Mouse (Mus musculus) kidney, adult 18-20 months (tissue): Measurements from ENCODE around the gene Ccl9.
A peak's percentile ranks its signal among the peaks of the same experiment; 100 is the strongest.

Experiments used
- DNase-seq: peaks from one replicate; pipeline ENCODE4 v3.0.0; 2021

Gene Ccl9

GRCm38 (mm10) chr11:83578186-83578760 is at the start of gene Ccl9:
Gene Ccl9, minus strand, starts transcription at chr11:83578636.
- DNase-seq = no peak

DNA sequence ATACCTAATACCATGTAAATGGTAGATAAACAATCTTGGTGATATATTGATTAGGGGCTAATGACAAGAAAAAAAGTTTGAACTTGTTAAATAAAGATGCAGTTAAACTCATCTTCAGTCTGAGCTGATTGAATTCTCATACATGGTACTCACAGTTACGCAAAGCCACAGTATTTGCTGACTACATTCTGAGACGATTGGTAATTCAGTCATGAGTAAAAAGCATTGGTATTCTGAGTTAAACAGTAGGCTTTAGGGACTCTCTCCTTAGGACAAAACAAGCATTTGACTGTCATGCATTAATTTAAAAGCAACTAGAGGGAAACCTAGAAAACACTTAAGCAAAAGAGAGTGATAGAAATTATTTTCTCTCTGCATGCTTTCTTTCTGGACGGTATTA is 45.1 kb upstream of the Ccl9 start:
- no peak for DNase-seq

DNA sequence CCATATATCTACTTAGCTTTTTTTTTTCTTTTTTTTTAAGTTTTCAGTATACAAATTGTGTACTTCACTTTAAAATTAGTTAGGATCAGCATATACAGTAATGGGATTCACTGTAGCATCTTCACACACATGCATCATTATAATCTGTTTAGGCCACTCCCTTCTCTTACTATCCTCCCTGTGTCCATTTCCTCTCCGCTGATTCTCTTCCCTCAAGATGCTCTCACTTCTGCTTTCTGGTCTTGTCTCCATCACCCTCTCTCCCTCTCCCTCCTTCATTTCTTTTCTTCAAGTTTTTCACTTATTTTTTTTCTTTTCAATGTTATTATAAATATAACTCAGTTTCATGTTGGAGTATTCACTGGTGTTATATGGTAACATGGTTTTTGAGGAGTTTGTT is 40.6 kb upstream of the Ccl9 start:
- DNase-seq = no peak

GRCm38 (mm10) chr11:83618238-83618637 is 39.8 kb upstream of the Ccl9 start:
- no peak for DNase-seq

GRCm38 (mm10) chr11:83616586-83616985 is 38.1 kb upstream of the Ccl9 start:
- no peak for DNase-seq

DNA sequence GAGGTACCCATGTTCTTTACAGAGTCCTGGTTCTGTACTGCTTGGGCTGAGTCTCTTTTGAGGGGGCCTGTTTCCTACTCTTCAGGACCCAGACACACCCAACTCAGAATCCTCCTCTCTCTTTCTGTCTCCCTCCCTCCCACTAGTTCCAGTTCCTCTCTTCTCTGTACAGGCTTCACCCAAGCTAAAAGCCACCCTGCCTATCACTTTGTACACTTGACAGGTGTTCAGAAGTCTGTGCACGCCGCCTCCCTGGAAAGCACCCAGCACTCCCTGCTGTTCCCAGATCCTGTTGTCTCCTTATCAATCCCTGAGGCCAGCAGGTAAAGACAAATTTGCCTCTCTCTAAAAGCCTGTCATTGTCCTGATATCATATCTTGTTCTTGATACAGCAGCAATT is 32.5 kb upstream of the Ccl9 start:
- DNase-seq = no peak

GRCm38 (mm10) chr11:83606396-83606795 is 28.0 kb upstream of the Ccl9 start:
- no peak for DNase-seq

DNA sequence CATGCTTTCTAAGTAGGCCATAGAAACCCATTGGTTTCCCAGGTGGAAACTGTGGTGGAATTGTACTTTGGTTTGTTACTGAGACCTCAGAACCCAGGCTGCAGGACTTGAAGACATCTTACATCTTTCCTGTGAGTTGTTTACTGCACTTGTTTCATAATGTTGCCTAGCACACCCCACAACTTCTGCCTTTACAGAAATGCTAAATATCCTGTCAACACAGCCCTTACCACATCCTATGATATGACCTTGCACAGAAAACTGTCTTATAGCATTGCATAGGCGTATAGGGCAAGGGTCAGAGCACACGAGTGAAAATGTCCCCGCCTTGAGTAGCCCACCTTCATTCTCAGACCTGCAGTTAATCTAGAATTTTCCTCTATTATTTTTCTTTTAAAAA is 27.1 kb upstream of the Ccl9 start:
- DNase-seq = no peak

GRCm38 (mm10) chr11:83604698-83605097 is 26.3 kb upstream of the Ccl9 start:
- no peak for DNase-seq

DNA sequence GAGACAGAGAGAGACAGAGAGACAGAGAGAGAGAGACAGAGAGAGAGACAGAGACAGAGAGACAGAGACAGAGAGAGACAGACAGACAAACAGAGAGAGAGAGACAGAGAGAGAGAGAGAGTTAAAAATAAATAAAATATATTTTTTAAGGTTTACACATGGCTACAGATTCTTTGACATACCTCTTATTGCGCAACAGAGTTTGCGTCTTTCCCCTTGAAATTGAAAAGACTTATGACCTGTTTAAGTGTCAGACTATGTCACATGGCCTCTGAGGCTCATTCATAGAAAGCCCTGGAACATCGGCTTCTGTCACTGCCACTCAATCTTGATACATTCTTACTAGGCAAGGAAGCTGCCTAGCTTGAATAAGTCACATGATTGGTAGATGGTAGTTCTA is 25.0 kb upstream of the Ccl9 start:
- no peak for DNase-seq

- no peak for DNase-seq
Observed at GRCm38 (mm10) chr11:83600576-83600975, 22.1 kb upstream of the Ccl9 start.

DNA sequence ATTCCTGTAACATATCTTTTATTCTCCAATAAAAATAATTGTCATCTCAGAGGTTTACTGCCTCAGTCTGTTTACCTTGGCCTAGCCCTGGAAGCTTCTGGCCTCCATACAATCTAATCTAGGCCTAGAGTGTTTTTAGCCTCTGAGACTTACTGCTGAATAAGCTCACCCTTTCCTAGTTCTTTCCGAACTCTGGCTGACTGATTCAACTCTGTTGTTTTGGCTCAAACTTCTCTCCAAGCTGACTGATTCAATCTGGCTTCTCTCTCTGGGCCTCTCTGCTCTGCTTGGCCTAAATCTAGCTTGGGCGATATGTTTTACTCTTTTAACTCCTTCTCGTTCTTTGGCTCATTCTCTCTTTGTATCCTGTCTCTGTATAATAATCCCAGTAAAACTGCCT is 20.6 kb upstream of the Ccl9 start:
- DNase-seq = no peak

DNA sequence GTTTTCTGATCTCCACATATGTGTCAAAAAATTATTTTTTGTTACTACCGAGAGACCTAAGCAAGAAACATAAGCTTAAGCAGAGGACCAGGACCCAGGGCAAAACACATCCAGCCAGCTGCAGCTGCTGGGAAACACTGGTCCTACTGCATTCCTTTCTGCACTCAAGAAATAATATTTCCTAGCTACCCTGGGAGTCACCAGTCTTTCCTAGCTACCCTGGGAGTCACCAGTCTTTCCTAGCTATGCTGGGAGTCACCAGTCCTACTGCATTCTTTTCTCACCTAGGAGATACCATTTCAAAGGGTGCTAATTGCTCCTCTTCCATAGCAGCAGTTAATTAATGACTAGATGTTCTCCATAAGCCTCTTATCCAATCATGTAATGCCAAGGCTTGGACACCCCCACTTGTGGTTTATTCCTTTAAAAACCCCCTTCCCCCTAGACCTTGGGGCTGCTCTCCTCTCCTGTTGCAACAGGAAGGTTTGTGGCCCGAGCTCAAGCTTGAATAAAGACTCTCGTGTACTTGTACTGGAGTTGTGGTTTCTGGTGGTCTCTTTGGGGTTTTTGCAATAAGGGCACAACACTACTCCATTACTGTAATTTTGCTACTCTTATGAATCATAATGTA is 19.9 kb upstream of the Ccl9 start:
- no peak for DNase-seq

DNA sequence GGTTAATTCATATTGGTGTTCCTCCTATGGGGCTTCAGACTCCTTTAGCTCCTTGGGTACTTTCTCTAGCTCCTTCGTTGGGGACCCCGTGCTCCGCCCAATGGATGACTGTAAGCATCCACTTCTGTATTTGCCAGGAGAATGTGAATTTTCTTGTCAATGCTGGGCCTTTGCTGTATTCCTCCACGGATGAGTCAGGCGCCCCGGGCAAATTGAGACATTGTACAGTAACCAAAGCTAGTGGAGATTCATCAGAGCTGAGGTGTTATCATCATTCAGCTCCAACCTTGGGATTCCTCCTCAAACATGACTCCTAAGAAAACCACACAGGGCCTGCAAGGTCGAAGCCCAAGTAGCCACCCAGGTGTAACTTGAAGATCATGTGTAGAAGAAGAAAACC is 19.4 kb upstream of the Ccl9 start:
- no peak for DNase-seq

DNA sequence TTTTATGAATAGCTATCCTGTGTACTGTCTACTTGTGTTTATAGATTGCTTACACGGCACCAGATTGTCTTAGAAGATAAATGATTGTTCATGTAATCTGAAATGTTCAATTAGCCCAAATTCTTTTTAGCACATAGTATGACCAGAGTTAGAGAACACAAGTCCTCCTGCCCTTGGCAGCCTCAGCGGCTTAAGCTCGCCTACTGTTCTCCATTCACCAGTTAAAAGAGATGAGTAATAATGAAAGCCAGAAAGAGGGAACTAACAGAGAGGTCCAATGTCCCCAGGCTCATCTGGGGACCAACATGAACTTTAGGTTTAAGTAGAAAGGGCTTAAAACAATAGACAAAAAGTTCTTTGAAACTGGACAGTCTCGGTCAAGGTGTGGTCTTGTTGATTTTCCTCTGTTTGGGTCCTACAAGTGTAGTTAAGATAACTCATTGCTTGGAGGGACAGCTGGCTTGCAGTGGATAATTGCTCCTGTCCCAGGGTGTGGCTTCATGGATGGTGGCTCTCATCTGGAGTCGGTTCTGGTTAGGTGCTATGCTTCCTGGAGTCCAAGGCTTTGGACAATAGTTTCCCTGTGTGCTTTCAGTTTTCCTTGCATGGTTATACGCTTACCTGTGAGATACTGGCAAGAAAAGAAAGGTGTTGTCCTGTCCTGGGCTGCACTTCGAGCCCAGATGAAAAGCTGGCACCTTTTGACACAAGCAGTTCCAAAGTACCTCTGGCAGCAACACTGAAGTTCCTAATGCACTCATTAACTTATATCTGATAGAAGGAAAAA is 17.4 kb upstream of the Ccl9 start:
- no peak for DNase-seq

DNA sequence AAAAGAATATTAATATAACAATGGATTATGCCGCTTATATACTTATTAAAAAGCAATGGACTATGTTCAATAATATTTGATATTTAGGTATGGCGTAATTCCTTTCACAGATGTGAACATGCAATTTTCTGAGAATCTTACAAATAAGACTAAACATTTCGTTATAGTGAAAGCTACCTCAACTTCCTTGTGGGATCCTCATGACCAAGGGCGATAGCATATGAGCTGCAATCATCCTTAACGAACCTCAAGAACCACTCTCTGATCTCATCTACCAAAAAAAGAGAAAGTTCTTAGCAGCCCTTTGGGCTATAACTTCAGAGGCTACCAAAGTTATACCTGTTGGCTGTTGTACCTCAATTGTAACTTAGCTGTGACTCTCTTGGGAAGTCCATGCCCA is 15.0 kb upstream of the Ccl9 start:
- no peak for DNase-seq

DNA sequence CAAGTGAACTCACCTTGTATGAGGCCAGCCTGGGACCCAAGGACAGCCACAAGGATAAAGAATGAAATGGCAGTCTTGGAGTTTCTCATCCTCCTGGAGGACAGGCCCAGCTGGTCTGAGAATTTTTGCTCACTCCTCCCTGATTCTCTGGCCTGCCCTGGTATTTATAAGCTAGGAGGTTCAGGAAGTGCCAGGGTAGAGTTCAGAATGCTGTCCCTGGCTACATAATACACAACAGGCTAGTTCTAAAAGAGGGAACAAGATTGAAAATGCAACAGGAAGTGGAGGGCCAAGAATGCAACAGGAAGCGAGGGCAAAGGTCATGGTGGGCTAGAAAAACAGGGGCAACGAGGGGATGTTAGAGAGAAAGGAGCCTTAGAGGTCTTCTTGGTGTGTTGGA is 14.4 kb upstream of the Ccl9 start, which contains the start of gene Ccl6:
TSS of gene Ccl6 (minus strand) at position 235 of the 400 bp plus-strand sequence.
- no peak for DNase-seq

DNA sequence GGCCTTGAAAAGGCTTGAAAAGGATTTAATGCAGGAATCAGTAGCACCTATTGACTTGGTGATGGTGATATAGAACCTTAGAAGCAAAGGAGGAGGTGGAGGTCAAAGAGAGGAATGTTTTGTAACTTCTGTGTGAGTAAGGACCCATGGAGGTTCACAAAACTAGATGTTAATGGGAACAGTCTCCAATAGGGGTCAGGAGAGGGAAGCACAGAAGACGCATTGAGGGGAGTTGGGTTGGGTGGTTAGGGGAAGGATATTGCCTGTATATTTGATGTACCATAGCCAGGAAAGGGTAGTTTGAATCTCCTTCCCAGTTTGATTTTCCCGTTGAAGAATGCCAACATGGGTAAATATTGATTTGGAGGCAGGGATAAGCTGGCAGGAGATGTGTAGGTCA is 5.8 kb upstream of the Ccl9 start:
- no peak for DNase-seq

GRCm38 (mm10) chr11:83583450-83583754 is 5.0 kb upstream of the Ccl9 start:
- DNase-seq = no peak

- DNase-seq = peak; percentile 26
Observed at GRCm38 (mm10) chr11:83582626-83583449, 4.4 kb upstream of the Ccl9 start.

DNA sequence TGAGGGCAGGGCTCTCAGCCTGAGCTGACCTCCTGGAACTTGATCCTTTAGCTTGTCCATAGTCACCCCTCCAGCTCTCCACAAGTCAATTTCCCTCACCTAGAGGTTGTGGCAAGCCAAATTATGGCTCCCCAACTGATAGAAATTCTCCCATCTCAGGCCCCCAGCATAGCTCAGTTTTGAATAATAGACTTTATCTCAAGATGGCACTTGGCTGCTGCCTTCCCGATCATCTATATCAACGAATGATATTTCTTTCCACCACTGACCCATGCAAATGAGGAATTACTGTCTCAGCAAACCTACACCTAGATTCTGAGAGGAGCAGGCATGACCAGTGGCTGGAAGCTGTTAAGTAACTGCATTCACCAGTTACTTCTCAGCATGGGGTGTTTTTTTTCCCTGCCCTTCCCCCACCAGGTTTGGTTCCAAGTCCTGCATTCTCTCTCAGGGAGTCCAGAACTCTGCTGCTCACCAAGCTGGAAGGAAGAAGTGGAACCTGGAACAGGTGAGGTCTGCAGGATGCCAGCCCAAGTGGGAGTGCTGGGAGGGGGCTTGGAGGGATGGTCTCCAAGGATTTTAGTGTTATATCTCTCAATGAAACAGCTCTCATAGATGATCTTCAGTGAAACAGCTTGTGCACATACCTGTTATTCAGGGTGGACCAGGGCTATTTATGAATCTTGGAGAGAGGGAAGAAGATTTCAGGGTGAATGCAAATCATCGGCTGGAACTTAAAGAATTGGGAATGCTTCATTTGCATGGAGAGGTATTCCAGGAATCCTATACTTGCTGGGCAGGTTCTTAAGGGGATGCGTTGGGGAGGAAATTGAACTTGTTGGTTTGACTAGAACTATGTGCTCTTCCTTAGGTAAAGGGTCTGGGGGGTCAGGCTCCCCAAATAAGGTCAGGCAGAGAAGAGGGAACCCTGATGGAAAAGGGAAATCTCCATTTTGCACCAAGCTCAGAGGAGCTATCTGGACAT is 3.5 kb upstream of the Ccl9 start:
- peak; percentile 71 for DNase-seq

DNA sequence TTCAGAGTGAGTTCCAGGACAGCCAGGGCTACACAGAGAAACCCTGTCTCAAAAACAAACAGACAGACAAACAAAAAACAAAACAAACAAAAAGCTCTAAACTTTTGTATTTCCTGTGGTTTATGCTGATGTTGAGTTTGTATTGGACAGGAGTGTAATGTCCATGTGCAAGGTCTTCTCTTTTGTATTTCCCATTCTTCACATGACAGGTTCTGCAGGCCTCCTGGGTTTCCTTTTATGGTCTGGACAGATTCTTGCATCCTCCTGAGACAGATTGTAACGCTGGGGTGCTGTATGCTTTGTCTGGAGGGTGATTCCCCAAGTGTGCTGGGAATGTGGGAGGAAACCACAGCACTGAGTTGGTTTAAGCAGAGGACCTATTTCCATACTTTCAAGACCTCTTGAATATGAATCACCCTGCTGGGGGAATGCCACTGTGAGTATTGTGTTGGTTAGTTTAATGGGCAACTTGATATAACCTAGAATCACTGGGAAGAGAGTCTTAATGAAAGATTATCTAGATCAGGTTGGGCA is 2.3 kb upstream of the Ccl9 start:
- DNase-seq = no peak
